Mouse (Mus musculus): ENCODE measurements at regions not wholly inside any gene's neighbourhood (a gene's known extent, or its start where the extent isn't known, plus 50 kb on each side); places are given as distances from the start of the nearest gene placed in this dataset.

DNA sequence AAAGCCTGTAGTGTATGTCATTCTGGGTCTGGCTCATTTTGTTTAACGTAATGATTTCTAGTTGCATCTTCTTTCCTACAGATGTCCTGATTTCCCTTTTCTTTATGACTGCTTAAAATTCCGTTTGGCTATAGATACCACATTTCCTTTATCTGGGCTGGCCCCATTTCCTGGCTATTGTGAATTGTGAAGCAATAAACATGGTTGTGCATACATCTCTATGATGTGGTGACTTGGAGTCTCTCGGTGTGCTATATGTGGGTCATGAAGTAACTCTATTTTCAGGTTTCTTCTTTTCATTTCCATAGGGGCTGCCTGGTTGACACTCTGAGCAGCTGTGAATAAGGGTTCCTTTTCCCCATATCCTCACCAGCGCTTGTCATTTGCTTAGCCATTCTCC is 336.7 kb upstream of the Tbl1xr1 start:
- no peak for TF ChIP-seq CTCF (IDR thresholded peaks at IDR 0.05; ENCODE audit: extremely low read depth, insufficient read depth, insufficient read length, insufficient replicate concordance)
- TF ChIP-seq POLR2A (IDR thresholded peaks at IDR 0.05; ENCODE audit: low read depth, low read length), result no peak

Measured in spleen, adult 2 months (tissue).